Mouse (Mus musculus) embryonic facial prominence, embryonic 12.5 days (tissue): ENCODE data around the gene Rab12. TPM values are rescaled to one million over a fixed set of nuclear protein-coding genes. Genes with fewer than 3 reads are reported as not detected.

ENCODE experiments used
- polyA plus RNA-seq: library from polyadenylated mRNA; unstranded; fragments of >200 nt; fragmentation: Nextera tagmentation; extraction: Ambion mirVana; gene quantifications from 2 replicates; pipeline ENCODE4 v1.2.1, GENCODE M21; 2016

The Rab12 gene
- polyA plus RNA-seq, 1 experiment from 2014 or later: 59.9 TPM

Other genes with a start within 250 kb of the Rab12 start
- 9.5 and 10.4 TPM in 2 replicates for gene Mtcl1, start 70.0 kb downstream of the Rab12 start, polyA plus RNA-seq
- not detected in 2 replicates for gene Themis3, start 74.9 kb upstream of the Rab12 start, polyA plus RNA-seq